Mouse (Mus musculus): ENCODE data around the gene Aqr. TPM values are rescaled to one million over a fixed set of nuclear protein-coding genes. Genes with fewer than 3 reads are reported as not detected.

Aqr gene
- polyA plus RNA-seq, 1 experiment from 2014 or later: 46.6 TPM

DNA sequence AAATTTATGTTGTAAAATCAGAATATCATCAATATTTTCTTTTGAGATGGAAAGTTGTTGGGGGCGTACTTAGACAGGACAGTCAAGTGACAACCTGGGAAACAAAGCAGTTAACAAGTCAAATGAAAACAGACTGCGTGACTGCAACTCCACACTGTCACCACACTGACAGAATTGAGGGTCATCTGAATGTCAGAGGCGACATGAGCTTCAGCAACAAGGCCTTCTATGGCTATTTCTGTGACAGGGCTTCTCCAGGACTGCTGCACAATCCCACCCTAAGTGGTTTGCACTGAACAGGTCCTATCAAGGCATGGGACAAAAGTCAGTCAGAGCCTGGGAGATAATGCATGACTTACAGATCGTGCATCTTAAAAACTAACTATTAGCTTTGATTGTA lies 63.5 kb downstream of the Aqr start:
- Histone ChIP-seq H3K9ac (no peak overlapping the region), H3K4me1 (replicated peaks) (no peaks in the 10 kb centered on the region), H3K4me2 (replicated peaks) (no peak overlapping the region), H3K36me3 (peaks cover 10% of the 10 kb centered on the region; the same call in 1 of the 2 replicates), H3K27me3 (replicated peaks) (no peaks in the 10 kb centered on the region), H3K9me3 (no peaks in the 10 kb centered on the region), H3K27ac (no peak overlapping the region), H3K4me3 (replicated peaks) (no peak overlapping the region)
- no peak for ATAC-seq
- 93% methylated on average over 4 of the region's 4 CpGs for WGBS

DNA sequence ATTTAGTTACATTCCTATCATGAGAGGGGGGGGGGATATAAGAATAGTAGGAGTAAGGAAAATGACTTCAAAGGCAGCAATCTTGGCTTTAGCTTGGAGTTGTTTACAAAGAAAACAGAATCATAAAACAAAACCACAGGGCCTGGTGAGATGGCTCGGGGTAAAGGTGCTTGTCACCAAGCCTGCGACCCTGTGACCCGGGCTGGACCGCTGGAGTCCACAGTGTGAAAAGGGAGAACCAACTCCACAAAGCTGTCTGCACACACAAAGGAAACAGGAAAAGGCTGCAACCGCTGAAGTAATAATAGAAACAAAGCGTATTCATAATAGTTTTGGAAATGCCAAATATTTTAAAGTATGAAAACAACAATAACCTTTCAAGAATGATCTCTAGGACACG lies 67.4 kb downstream of the Aqr start:
- Histone ChIP-seq H3K36me3 (peaks cover 6% of the 10 kb centered on the region; the same call in 1 of the 2 replicates), H3K4me2 (replicated peaks) (no peak overlapping the region), H3K9ac (no peak overlapping the region), H3K4me1 (replicated peaks) (no peaks in the 10 kb centered on the region), H3K27me3 (replicated peaks) (no peaks in the 10 kb centered on the region), H3K9me3 (no peaks in the 10 kb centered on the region), H3K27ac (no peak overlapping the region), H3K4me3 (replicated peaks) (no peak overlapping the region)
- no peak for ATAC-seq
- 72% methylated on average over 7 of the region's 7 CpGs for WGBS

DNA sequence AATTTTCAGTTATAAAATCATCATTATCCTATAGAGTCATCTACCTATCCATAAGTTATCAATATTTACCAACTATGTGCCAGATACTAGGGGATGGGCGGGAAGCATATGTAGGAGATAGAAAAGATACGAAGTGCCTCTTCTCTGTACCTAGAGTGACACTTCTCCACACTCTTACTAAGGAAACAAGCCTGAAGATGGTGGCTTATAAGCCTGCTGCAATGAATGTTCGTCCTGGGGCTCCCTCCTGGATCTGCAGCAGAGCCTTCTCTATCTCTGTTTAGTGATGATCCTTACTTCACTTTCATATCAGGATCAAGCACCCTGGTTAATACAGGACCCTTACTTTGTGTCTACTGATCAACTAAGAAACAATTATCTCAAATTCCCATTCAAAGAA lies 69.2 kb downstream of the Aqr start:
- no peak for ATAC-seq
- H3K27me3 ChIP-seq (replicated peaks): no peaks in the 10 kb centered on the region
- peaks cover 13% of the 10 kb centered on the region; the same call in 1 of the 2 replicates for H3K36me3 ChIP-seq
- H3K4me2 ChIP-seq (replicated peaks): no peak overlapping the region
- no peaks in the 10 kb centered on the region for H3K4me1 ChIP-seq (replicated peaks)
- H3K4me3 ChIP-seq (replicated peaks): no peak overlapping the region
- H3K9me3 ChIP-seq: no peaks in the 10 kb centered on the region
- no peak overlapping the region for H3K9ac ChIP-seq
- no peak overlapping the region for H3K27ac ChIP-seq
- 90% methylated on average over 3 of the region's 3 CpGs for WGBS

DNA sequence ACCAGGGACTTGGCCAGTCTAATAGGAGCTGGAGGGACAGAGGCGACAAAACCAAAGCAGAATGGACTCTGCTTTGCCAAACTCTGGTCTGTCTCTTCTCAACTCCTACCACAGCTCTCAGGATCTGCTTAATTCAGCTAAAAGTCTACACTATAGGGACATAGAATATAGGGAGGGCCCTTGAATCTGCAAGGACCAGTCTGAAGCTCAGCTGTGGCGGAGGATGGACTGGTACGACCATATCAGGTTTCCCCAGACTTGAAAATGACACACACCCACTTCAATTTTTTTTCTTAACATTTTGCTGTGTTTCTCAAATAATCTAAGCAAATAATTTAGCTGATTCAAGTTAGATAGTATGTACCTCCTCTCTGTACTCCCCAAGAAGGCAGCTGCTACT lies 69.6 kb downstream of the Aqr start:
- no peaks in the 10 kb centered on the region for H3K9me3 ChIP-seq
- ATAC-seq: no peak
- H3K4me2 ChIP-seq (replicated peaks): no peak overlapping the region
- peaks cover 13% of the 10 kb centered on the region; the same call in 1 of the 2 replicates for H3K36me3 ChIP-seq
- H3K4me3 ChIP-seq (replicated peaks): no peak overlapping the region
- no peak overlapping the region for H3K9ac ChIP-seq
- H3K27ac ChIP-seq: no peak overlapping the region
- 94% methylated on average over 3 of the region's 3 CpGs for WGBS
- H3K4me1 ChIP-seq (replicated peaks): no peaks in the 10 kb centered on the region
- no peaks in the 10 kb centered on the region for H3K27me3 ChIP-seq (replicated peaks)

DNA sequence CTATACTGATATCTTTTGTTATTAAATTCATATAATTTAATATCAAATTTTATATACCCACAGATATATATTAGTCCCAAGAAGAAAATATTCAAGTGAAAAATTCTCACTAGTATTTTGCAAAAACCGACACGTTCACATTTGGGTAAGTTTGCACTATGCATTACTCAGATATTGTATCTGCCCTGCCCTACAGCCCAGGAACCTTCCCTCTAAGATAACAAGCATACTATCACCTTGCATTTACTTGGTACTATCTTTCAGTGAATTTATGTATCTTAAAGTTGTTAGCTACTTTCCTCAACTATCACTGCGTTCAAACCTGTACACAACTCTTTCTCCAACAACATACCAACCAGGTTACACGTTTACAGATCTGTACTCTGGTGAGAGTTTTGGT lies 71.3 kb downstream of the Aqr start:
- H3K4me1 ChIP-seq (replicated peaks): no peaks in the 10 kb centered on the region
- H3K9me3 ChIP-seq: no peaks in the 10 kb centered on the region
- H3K4me3 ChIP-seq (replicated peaks): no peak overlapping the region
- no peak for ATAC-seq
- WGBS: 91% methylated on average over 4 of the region's 4 CpGs
- H3K27me3 ChIP-seq (replicated peaks): no peaks in the 10 kb centered on the region
- peaks cover 12% of the 10 kb centered on the region; the same call in 1 of the 2 replicates for H3K36me3 ChIP-seq
- H3K27ac ChIP-seq: no peak overlapping the region
- no peak overlapping the region for H3K9ac ChIP-seq
- no peak overlapping the region for H3K4me2 ChIP-seq (replicated peaks)

DNA sequence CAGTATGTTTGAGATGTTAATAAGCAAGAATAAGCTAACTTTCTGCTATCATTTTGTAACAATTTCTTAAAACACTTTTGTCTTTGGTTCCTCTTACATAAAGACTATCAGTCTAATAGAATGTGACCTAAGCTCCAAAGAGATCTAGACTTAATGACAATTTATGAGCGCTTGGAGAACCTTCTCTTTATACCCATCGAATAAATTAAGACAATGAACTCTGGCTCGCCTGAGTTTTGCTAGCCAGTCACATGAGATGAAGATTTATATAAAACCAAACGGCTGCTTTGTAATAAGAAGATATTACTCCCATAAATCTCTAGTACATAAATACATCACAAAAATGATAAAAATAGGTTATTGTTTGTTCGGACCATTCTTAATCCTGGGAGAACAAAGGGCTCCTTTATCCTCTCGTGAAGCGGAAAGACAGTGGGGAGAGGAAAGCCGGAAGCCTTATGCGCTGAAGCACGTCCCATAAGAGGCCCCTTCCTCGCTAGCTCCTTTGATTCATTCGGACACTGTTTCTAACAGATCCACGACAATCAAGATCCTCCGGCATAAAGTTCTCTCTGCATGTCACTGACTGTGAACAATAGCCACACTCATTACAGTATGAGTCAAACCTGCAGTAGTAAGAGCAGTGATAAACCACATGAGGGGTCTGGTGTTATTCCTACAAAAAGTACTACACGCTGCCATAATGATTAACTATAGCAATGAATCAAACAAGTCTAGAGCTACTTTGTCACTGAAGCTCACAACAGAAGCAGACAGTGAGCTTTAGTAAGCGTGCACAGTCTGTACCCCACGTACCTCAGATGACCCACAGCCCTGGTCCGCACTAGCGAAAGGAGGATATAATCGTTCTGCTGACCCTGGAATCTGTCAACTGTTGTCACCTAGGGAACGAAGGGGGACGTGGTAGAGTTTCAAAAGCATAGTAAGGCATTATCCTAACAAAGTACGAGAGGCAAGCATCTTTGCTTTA lies 79.2 kb downstream of the Aqr start:
- no peak overlapping the region for H3K4me2 ChIP-seq (replicated peaks)
- no peak overlapping the region for H3K27ac ChIP-seq
- no peak overlapping the region for H3K9ac ChIP-seq
- no peak for ATAC-seq
- 77% methylated on average over 23 of the region's 23 CpGs for WGBS
- no peaks in the 10 kb centered on the region for H3K4me1 ChIP-seq (replicated peaks)
- peaks cover 4% of the 10 kb centered on the region; the same call in 1 of the 2 replicates for H3K36me3 ChIP-seq
- no peak overlapping the region for H3K4me3 ChIP-seq (replicated peaks)
- H3K9me3 ChIP-seq: no peaks in the 10 kb centered on the region
- no peaks in the 10 kb centered on the region for H3K27me3 ChIP-seq (replicated peaks)

DNA sequence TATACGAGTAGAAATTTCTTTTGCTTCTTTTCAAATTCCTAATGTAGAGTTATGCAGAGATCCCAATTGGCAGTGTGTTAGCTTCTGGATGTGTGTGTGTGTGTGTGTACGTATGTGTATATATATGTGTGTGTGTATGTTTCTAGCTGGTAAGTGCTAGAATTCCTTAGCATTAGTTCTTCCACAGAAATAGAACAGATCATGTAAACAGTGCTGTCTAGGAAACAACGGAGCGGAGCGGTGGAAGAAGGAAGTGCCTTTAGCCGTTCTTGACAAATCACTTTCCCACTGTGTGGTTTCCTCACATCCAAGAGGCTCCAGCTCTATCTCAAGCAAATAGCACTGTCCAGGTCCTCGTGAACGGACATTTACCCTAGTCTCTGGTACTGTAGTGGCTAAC lies 80.4 kb downstream of the Aqr start:
- peaks cover 8% of the 10 kb centered on the region; the same call in 1 of the 2 replicates for H3K36me3 ChIP-seq
- H3K4me1 ChIP-seq (replicated peaks): no peaks in the 10 kb centered on the region
- H3K9me3 ChIP-seq: no peaks in the 10 kb centered on the region
- no peaks in the 10 kb centered on the region for H3K27me3 ChIP-seq (replicated peaks)
- 57% methylated on average over 8 of the region's 8 CpGs for WGBS
- no peak overlapping the region for H3K4me2 ChIP-seq (replicated peaks)
- no peak overlapping the region for H3K4me3 ChIP-seq (replicated peaks)
- no peak overlapping the region for H3K27ac ChIP-seq
- no peak overlapping the region for H3K9ac ChIP-seq
- 0 out of 2 replicates have a peak, but pooled peaks have one; percentile 23 for ATAC-seq

DNA sequence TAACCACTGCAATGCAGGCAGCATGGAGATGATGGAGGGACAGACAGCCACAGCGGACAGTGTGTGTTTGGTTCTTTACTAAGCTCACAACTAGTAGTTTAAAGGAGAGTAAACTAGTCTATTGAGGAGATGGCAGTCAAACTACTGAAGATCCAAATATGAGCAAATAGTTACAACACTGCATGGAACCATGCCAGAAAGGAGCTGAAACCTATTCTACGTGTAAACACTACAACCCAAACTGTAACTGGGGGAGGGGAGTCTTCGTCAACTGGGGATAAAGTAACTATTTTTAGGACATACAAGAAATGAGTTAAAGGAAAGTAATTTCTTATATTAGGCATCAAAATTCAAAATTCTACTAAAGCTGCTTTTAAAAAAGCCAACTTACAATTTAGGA lies 84.4 kb downstream of the Aqr start:
- H3K4me3 ChIP-seq (replicated peaks): no peak overlapping the region
- no peak overlapping the region for H3K27ac ChIP-seq
- no peaks in the 10 kb centered on the region for H3K4me1 ChIP-seq (replicated peaks)
- WGBS: 73% methylated on average over 3 of the region's 3 CpGs
- ATAC-seq: no peak
- no peaks in the 10 kb centered on the region for H3K27me3 ChIP-seq (replicated peaks)
- no peak overlapping the region for H3K9ac ChIP-seq
- H3K36me3 ChIP-seq: peaks cover 15% of the 10 kb centered on the region
- H3K9me3 ChIP-seq: no peaks in the 10 kb centered on the region
- H3K4me2 ChIP-seq (replicated peaks): no peak overlapping the region

DNA sequence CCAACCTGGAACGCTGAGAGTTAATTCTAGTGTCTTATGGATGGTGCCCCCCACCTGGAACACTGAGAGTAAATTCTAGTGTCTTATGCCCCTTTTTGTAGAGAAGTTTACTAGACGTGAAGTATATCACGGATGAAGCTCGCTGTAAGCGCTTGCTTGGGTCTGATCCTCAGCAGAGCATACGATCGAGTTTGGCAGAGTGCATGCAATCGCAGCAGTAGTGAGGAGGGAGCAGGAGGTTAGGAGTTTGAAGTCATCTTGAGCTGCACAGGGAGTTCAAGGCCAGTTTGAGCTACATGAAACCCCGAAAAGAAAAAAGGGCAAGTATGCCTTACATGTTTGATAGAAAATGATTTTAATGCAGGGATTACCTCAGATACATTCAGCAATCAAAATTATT lies 86.0 kb downstream of the Aqr start:
- no peaks in the 10 kb centered on the region for H3K9me3 ChIP-seq
- ATAC-seq: no peak
- 89% methylated on average over 9 of the region's 9 CpGs for WGBS
- no peaks in the 10 kb centered on the region for H3K4me1 ChIP-seq (replicated peaks)
- peaks cover 15% of the 10 kb centered on the region for H3K36me3 ChIP-seq
- no peak overlapping the region for H3K4me3 ChIP-seq (replicated peaks)
- no peak overlapping the region for H3K9ac ChIP-seq
- H3K4me2 ChIP-seq (replicated peaks): no peak overlapping the region
- no peaks in the 10 kb centered on the region for H3K27me3 ChIP-seq (replicated peaks)
- no peak overlapping the region for H3K27ac ChIP-seq

DNA sequence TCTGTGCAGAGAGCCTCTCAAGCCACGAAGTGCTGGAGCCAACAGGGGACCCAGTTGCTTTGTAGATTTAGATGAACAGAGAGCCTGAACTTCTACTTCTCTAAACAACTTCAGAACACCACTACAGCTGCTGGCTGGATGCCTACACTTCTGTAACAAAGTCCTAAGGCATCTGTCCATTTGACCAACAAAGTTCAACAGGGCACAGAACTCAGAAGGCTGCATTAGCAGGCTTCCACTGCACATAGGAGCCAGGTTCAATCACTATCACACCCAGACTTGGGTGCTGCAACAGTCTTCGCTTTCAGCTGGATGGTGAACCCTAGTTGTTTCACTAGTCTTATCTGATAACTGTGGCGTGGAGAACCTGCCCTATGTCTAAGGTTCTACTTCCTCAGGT lies 87.0 kb downstream of the Aqr start:
- ATAC-seq: no peak
- no peaks in the 10 kb centered on the region for H3K27me3 ChIP-seq (replicated peaks)
- no peak overlapping the region for H3K4me3 ChIP-seq (replicated peaks)
- no peak overlapping the region for H3K4me2 ChIP-seq (replicated peaks)
- 84% methylated on average over 3 of the region's 3 CpGs for WGBS
- H3K9me3 ChIP-seq: no peaks in the 10 kb centered on the region
- H3K9ac ChIP-seq: no peak overlapping the region
- H3K27ac ChIP-seq: no peak overlapping the region
- no peaks in the 10 kb centered on the region for H3K4me1 ChIP-seq (replicated peaks)
- H3K36me3 ChIP-seq: peaks cover 15% of the 10 kb centered on the region

DNA sequence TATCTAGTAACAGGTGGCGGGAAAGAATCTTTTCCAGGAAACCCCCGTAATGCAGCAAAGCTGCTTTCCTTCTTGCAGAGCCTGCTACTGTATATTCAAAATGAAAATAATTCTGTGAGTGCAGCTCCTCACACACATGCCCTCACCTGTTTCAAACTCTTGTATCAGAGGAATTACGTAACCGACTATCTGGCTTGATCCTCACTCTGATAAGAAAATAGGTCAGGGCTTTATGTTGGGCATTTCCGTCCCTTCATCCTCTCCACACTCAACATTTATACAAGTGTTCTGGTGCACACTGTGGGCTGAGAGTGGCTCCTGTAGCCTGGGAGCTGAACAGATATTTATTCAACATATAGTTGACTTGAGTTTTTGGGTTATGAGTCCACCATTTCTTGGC lies 87.7 kb downstream of the Aqr start:
- Histone ChIP-seq H3K27ac (no peak overlapping the region), H3K36me3 (peaks cover 15% of the 10 kb centered on the region), H3K4me3 (replicated peaks) (no peak overlapping the region), H3K9me3 (no peaks in the 10 kb centered on the region), H3K27me3 (replicated peaks) (no peaks in the 10 kb centered on the region), H3K9ac (no peak overlapping the region), H3K4me1 (replicated peaks) (no peaks in the 10 kb centered on the region), H3K4me2 (replicated peaks) (no peak overlapping the region)
- 92% methylated on average over 5 of the region's 5 CpGs for WGBS
- ATAC-seq: no peak

DNA sequence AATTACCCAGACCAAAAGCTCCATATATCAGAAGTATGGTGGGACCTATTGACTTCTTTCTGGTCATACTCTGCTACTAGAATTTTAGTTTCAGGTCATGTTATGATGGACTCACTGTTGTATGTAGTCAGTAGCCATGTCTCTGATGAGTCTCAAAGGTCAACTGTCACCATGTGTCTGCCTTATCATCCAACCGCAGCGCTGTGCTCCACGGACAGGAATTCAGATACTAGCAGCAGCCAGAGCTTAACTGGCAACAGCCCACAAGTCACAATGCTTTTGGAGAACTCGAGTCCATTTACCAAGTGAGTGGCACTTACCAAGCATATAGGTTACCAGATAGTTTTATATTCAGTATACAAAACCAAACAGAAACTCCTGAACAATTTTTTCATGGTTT lies 89.2 kb downstream of the Aqr start:
- no peak for ATAC-seq
- WGBS: 90% methylated on average over 4 of the region's 4 CpGs
- no peak overlapping the region for H3K9ac ChIP-seq
- H3K4me3 ChIP-seq (replicated peaks): no peak overlapping the region
- no peak overlapping the region for H3K4me2 ChIP-seq (replicated peaks)
- no peaks in the 10 kb centered on the region for H3K9me3 ChIP-seq
- H3K27ac ChIP-seq: no peak overlapping the region
- H3K36me3 ChIP-seq: peaks cover 15% of the 10 kb centered on the region
- H3K27me3 ChIP-seq (replicated peaks): no peaks in the 10 kb centered on the region
- H3K4me1 ChIP-seq (replicated peaks): no peaks in the 10 kb centered on the region

DNA sequence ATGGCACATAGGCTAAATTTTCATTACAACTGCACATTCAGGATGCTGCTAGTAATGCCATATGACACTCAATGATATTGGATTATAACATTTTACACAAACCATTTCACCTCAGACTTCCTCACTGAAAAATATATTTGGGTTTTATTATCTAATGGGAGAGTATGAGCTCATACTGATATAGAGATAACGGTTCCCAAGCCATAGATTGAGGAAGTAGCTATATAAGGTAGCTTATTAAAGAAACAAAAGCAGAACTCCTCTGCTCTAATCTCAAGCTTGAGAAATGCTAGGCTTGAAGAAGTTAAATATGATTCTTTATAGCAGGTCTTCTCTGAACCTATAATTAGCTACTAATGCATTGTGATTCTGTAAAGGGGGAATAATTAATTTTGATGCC lies 90.3 kb downstream of the Aqr start:
- Histone ChIP-seq H3K27ac (no peak overlapping the region), H3K36me3 (peaks cover 12% of the 10 kb centered on the region), H3K4me3 (replicated peaks) (no peak overlapping the region), H3K9ac (no peak overlapping the region), H3K4me1 (replicated peaks) (no peaks in the 10 kb centered on the region), H3K9me3 (no peaks in the 10 kb centered on the region), H3K27me3 (replicated peaks) (no peaks in the 10 kb centered on the region), H3K4me2 (replicated peaks) (no peak overlapping the region)
- 95% methylated on average over 1 of the region's 1 CpGs for WGBS
- no peak for ATAC-seq
